Mouse (Mus musculus) spleen, adult 2 months (tissue): Measurements from ENCODE around the gene Lpin1. TPM values are rescaled to one million over a fixed set of nuclear protein-coding genes. Genes with fewer than 3 reads are reported as not detected.

Experiments
- DNase-seq, 2 experiments: peaks; one replicate each; pipeline versions ENCODE4 v3.0.0 to v3.0.0-alpha.2; 2012 to 2021; ENCODE audit warnings: low spot score in 2 of 2, low read depth in 1 of 2
- H3K27ac ChIP-seq: fragments of 200-500 bp; 2 replicates; pipeline ENCODE4 v1.5.1; 2012; ENCODE audit warnings: low read length, inconsistent platforms; ENCODE audit not compliant: insufficient read depth
- H3K27me3 ChIP-seq: fragments of 200-500 bp; 2 replicates; pipeline ENCODE4 v1.6.1; 2012; ENCODE audit warnings: mild to moderate bottlenecking, moderate library complexity, low read length, inconsistent platforms; ENCODE audit not compliant: control insufficient read depth, insufficient read depth
- H3K36me3 ChIP-seq: fragments of 200-500 bp; 2 replicates; pipeline ENCODE4 v1.6.1; 2012; ENCODE audit warnings: mild to moderate bottlenecking, low read length, inconsistent platforms; ENCODE audit not compliant: control insufficient read depth, insufficient read depth
- H3K4me1 ChIP-seq: fragments of 200-500 bp; 2 replicates; pipeline ENCODE4 v1.6.1; 2011; ENCODE audit warnings: inconsistent platforms; ENCODE audit not compliant: control insufficient read depth, insufficient read depth, insufficient read length
- H3K4me3 ChIP-seq: fragments of 200-500 bp; 2 replicates; pipeline ENCODE4 v1.5.1; 2011; ENCODE audit warnings: mild to moderate bottlenecking, inconsistent platforms; ENCODE audit not compliant: insufficient read depth, insufficient read length; ENCODE audit errors: extremely low read depth
- CTCF ChIP-seq: fragments of 200-500 bp; IDR thresholded peaks from 2 replicates; pipeline ENCODE4 v1.5.1; 2011; ENCODE audit warnings: mild to moderate bottlenecking, inconsistent platforms; ENCODE audit not compliant: insufficient read depth, insufficient read length, insufficient replicate concordance; ENCODE audit errors: extremely low read depth
- POLR2A ChIP-seq: fragments of 200-500 bp; IDR thresholded peaks from 2 replicates; pipeline ENCODE4 v1.6.1; 2011; ENCODE audit warnings: low read depth, low read length, inconsistent platforms
- WGBS: fragments of 180-500 bp; shearing (Covaris S2); methylation state at CpG from one replicate; pipeline ENCODE4 v1.1.7; 2018; 5-methylcytosine and 5-hydroxymethylcytosine counted together
- polyA plus RNA-seq: library from polyadenylated mRNA; depleted of rRNA; stranded (reverse); fragments of >200 nt; gene quantifications from 2 replicates; pipeline ENCODE4 v1.2.3, GENCODE M21; 2012; rRNA removed

Lpin1 gene
- 10.6 and 13.3 TPM in 2 replicates for polyA plus RNA-seq

DNA sequence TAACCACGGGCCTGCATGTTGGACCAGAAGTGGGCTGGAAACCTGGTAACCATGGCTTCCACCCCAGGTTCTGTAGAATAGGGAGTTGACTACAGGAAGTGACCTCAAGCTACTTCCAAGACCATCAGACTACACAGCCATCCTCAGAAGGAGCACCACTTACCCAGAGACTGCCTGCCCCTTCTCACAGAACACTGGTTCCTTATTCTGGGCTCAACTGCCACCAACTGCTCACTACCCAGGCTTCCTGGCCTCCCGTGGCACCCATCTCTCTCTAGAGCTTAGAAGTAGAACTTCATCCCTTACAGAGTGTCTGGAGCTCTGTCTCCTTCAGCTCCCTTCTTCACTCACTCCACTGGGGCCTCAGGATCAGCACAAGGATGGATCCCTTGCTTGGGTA is at the start of gene Lpin1:
Lpin1 (minus strand) TSS at position 31 of the 400 bp plus-strand sequence.
- H3K4me3 ChIP-seq: no peak within 1 kb of the TSS
- TF ChIP-seq POLR2A (no peak), CTCF (no peak)
- WGBS: 44% methylated on average over 2 of the region's 2 CpGs
- no peaks in the 10 kb centered on the region for H3K4me1 ChIP-seq
- no peaks in the 10 kb centered on the region for H3K27me3 ChIP-seq
- no peaks in the 10 kb centered on the region for H3K36me3 ChIP-seq
- no peak within 1 kb of the TSS for H3K27ac ChIP-seq
- no peak for DNase-seq

DNA sequence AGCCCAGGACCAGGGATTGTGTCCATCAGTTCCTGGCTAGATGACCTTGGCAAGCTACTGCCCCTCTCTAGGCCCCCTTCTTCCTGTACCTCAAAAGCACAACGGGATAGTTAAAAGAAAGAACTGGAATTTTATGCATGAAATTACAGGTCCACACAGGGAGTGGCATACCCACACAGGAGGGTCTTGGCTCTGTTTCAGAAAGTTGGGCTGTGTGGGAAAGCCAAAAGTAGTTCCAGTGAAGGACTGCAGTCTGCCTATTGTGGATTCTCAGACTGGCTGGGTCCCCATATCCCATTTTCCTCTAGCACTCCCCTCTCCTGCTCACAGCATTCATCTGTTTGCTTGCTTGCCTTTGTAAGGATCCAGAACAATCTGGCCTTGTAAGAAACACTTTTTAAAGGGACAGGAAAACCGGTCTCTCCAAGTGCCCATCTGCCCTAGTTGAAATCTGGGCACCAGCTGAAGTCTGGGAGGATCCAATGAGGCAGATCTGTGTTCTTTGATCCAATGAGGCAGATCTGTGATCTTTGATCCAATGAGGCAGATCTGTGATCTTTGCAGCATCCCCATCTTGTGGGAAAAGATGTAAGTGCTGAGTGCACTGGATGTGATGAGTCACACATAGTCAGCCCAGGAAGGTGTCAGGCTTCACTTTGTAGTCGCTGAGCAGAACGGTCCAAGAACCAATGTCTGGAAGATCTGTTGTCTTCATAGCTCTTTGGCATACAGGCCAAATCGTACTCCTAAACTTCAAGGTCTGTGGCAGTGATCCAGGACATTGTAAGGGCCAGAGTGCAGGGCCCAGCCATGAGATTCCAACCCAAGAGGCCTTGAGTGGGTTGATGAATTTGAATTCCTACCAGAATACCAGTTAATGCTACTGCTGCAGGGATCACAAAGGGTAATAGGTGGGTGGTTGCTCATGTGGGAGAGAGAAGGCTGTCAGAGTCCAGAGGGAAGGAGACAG is 46.4 kb upstream of the Lpin1 start:
- H3K4me1 ChIP-seq: no peaks in the 10 kb centered on the region
- H3K36me3 ChIP-seq: no peaks in the 10 kb centered on the region
- H3K4me3 ChIP-seq: no peak overlapping the region
- WGBS: 69% methylated on average over 5 of the region's 5 CpGs
- no peak overlapping the region for H3K27ac ChIP-seq
- TF ChIP-seq POLR2A: no peak
- no peak for TF ChIP-seq CTCF
- no peaks in the 10 kb centered on the region for H3K27me3 ChIP-seq
- DNase-seq: no peak

DNA sequence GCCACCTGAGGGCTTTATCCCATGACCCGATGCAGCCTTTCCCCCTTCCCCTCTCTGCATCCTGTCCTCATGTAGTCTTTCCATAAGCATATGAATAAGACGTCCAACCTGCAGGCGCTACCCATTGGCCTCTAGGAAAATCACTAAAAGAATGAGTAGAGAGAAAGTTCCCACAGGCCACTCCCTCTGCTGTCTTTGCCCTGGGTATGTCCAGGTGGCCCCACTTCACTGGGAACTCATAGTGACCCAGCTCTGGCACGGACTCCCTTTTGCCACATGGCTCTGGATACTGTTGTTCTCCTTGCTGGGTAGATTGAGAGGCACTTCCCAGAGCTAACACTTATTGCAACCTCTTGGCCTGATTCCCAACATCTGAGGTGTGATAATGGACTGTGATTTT is 44.8 kb upstream of the Lpin1 start:
- H3K27ac ChIP-seq: no peak overlapping the region
- no peaks in the 10 kb centered on the region for H3K4me1 ChIP-seq
- no peak for TF ChIP-seq CTCF
- no peak for TF ChIP-seq POLR2A
- no peaks in the 10 kb centered on the region for H3K27me3 ChIP-seq
- no peak overlapping the region for H3K4me3 ChIP-seq
- 80% methylated on average over 4 of the region's 4 CpGs for WGBS
- no peak for DNase-seq
- H3K36me3 ChIP-seq: no peaks in the 10 kb centered on the region

DNA sequence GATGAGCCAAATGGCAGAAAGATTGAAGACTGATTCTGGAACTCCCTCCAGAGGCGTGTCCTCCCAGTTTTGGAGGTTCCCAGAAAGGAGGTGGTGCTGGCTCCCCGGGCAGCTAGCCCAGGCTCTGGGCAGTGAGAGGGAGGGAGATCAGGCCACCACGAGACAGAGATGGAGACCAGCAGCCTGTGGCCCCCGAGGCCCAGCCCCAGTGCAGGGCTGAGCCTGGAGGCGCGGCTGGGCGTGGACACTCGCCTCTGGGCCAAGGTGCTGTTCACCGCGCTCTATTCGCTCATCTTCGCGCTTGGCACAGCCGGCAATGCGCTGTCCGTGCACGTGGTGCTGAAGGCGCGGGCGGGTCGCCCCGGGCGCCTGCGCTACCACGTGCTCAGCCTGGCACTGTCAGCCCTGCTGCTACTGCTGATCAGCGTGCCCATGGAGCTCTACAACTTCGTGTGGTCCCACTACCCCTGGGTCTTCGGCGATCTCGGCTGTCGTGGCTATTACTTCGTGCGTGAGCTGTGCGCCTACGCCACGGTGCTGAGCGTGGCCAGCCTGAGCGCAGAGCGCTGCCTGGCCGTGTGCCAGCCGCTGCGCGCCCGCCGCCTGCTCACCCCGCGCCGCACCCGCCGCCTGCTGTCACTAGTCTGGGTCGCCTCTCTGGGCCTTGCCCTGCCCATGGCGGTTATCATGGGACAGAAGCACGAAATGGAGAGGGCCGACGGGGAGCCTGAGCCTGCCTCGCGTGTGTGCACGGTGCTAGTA is 42.7 kb upstream of the Lpin1 start, which contains the start of gene Ntsr2:
Ntsr2 (plus strand) TSS at position 51 of the 762 bp plus-strand sequence.
- WGBS: 13% methylated on average over 58 of the region's 58 CpGs
- TF ChIP-seq POLR2A: no peak
- no peak for TF ChIP-seq CTCF
- DNase-seq: peak in 1 of 2 experiments; percentile 13
- Histone ChIP-seq H3K36me3 (no peaks in the 10 kb centered on the region), H3K4me3 (no peak within 1 kb of the TSS), H3K4me1 (no peaks in the 10 kb centered on the region), H3K27ac (no peak within 1 kb of the TSS), H3K27me3 (no peaks in the 10 kb centered on the region)

DNA sequence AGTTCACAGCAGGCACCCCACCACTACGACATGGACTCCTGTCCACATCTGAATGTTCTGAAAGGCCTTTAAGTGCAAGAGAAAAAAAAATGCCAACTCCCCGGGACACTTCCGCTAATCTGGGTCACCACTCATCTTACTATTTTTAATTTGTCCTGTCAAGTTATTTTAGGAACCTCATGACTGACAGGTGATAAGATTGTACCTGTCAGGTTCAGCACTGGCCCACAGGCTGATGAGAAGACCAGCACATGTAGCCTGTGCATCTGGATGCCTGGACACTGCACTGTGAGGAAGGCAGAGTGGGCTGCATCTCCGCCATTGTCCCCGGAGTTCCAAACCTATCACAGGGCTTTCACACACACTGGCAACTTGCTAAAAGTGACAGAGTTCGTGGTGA is 39.1 kb upstream of the Lpin1 start:
- no peak for DNase-seq
- H3K4me1 ChIP-seq: no peaks in the 10 kb centered on the region
- no peak overlapping the region for H3K4me3 ChIP-seq
- no peaks in the 10 kb centered on the region for H3K27me3 ChIP-seq
- no peak overlapping the region for H3K27ac ChIP-seq
- 82% methylated on average over 6 of the region's 6 CpGs for WGBS
- TF ChIP-seq CTCF: no peak
- H3K36me3 ChIP-seq: no peaks in the 10 kb centered on the region

DNA sequence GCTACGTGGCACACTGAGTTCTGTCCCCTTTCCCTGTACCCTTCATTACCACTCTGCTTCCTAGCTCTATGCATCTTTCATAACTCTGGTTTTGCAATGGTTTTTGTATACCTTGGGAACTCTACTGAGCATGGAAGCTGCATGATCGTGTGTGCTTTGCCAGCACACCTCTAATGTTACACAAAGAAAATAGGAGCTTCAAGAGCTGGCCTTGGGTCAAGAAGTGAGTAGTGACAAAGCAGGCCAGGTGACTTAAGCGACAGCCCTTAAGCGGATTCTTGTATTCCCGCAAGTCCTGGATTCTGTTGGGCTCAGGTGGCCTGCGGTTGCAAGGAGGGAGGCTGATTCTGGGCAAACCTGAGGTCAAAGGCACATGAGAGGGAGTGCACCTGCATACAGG is 37.5 kb upstream of the Lpin1 start:
- no peaks in the 10 kb centered on the region for H3K36me3 ChIP-seq
- no peak overlapping the region for H3K4me3 ChIP-seq
- no peak for TF ChIP-seq CTCF
- no peak for TF ChIP-seq POLR2A
- no peak for DNase-seq
- WGBS: 88% methylated on average over 6 of the region's 6 CpGs
- H3K27ac ChIP-seq: no peak overlapping the region
- no peaks in the 10 kb centered on the region for H3K27me3 ChIP-seq
- H3K4me1 ChIP-seq: no peaks in the 10 kb centered on the region

DNA sequence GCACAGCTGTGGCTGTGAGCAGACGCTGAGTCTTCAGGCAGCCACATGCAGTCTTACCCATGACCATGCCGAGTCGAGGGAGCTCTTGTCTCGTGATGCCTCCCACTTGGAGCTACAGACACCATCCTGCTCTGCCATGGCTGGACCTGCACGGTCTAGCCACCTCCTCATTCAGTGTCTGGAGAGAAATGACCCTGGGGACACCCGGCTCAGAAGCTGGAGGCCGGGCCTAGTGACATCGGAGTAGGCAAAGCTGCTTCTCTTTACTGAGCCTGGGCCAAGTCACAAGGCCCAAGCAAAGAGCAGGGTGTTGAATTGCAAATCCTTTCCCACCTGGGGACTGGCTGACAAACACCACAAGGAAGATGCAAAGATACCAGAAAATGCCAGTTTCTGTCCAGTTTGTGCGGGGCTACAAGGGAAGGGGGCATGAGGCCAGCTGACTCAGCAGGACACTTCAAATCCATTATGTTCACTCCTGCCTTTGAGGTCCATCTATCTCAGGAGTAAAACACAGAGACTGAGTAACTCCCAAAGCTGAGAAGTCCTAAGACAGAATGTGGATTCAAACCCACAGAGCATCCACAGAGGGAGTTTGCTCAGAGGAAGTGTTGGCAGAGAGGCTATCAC is 36.1 kb upstream of the Lpin1 start:
- Histone ChIP-seq H3K27ac (no peak overlapping the region), H3K27me3 (no peaks in the 10 kb centered on the region), H3K4me3 (no peak overlapping the region), H3K36me3 (no peaks in the 10 kb centered on the region), H3K4me1 (no peaks in the 10 kb centered on the region)
- TF ChIP-seq CTCF (no peak), POLR2A (no peak)
- WGBS: 63% methylated on average over 9 of the region's 9 CpGs
- no peak for DNase-seq
